Mouse (Mus musculus) hindbrain, postnatal 0 days (tissue): ENCODE data around the gene Masp1. TPM values are rescaled to one million over a fixed set of nuclear protein-coding genes. Genes with fewer than 3 reads are reported as not detected.

Experiments used
- ATAC-seq: fragments of 200-750 bp; cut with Nextera tagmentation; 2 replicates; pipeline ENCODE4 v1.8.0; 2017; ENCODE audit warnings: mild to moderate bottlenecking, moderate TSS enrichment, moderate library complexity
- DNase-seq: peaks from one replicate; pipeline ENCODE4 v3.0.0-alpha.2; 2015; ENCODE audit warnings: low spot score
- H3K27ac ChIP-seq: fragments of 300-500 bp; sonication (generic); 2 replicates; pipeline ENCODE4 v1.5.1; 2014; ENCODE audit warnings: mild to moderate bottlenecking
- H3K27me3 ChIP-seq: fragments of 300-500 bp; sonication (generic); 2 replicates; pipeline ENCODE4 v1.6.1; 2014; ENCODE audit warnings: low read length, mixed read lengths; ENCODE audit not compliant: insufficient read depth
- H3K36me3 ChIP-seq: fragments of 300-500 bp; sonication (generic); 2 replicates; pipeline ENCODE4 v1.6.1; 2014; ENCODE audit warnings: low read length, mixed read lengths; ENCODE audit not compliant: insufficient read depth
- H3K4me1 ChIP-seq: fragments of 300-500 bp; sonication (generic); 2 replicates; pipeline ENCODE4 v1.6.1; 2014; ENCODE audit warnings: antibody characterized with exemption, low read length, mixed read lengths; ENCODE audit not compliant: insufficient read depth
- H3K4me2 ChIP-seq: fragments of 300-500 bp; sonication (generic); 2 replicates; pipeline ENCODE4 v1.6.1; 2014; ENCODE audit warnings: low read depth, mild to moderate bottlenecking, low read length, moderate library complexity, mixed read lengths
- H3K4me3 ChIP-seq: fragments of 300-500 bp; sonication (generic); 2 replicates; pipeline ENCODE4 v1.5.1; 2014; ENCODE audit warnings: low read length
- H3K9ac ChIP-seq: fragments of 300-500 bp; sonication (generic); replicated peaks from 2 replicates; pipeline ENCODE4 v1.6.1; 2014; ENCODE audit warnings: mild to moderate bottlenecking, low read length, moderate library complexity, mixed read lengths
- H3K9me3 ChIP-seq: fragments of 300-500 bp; sonication (generic); 2 replicates; pipeline ENCODE4 v1.6.1; 2016; ENCODE audit warnings: low read length, mixed read lengths
- CTCF ChIP-seq: IDR thresholded peaks from 2 replicates; pipeline ENCODE4 v1.5.1; 2016; ENCODE audit warnings: antibody characterized with exemption, control low read depth, low read depth
- WGBS: fragments of 180-500 bp; shearing (Covaris S2); extraction: QIAGEN DNeasy Blood & Tissue Kit; methylation state at CpG from one replicate; pipeline ENCODE4 v1.1.7; 2014; 5-methylcytosine and 5-hydroxymethylcytosine counted together
- polyA plus RNA-seq: library from polyadenylated mRNA; unstranded; fragments of >200 nt; fragmentation: Nextera tagmentation; extraction: Ambion mirVana; gene quantifications from 2 replicates; pipeline ENCODE4 v1.2.1, GENCODE M21; 2015
- total RNA-seq: library from RNA; depleted of rRNA; stranded (reverse); fragments of >200 nt; gene quantifications from 2 replicates; pipeline ENCODE4 v1.2.3, GENCODE M21; 2014

Masp1 gene
- total and polyA plus RNA-seq, 2 experiments from 2014 or later: 21.9 to 34.8 TPM

DNA sequence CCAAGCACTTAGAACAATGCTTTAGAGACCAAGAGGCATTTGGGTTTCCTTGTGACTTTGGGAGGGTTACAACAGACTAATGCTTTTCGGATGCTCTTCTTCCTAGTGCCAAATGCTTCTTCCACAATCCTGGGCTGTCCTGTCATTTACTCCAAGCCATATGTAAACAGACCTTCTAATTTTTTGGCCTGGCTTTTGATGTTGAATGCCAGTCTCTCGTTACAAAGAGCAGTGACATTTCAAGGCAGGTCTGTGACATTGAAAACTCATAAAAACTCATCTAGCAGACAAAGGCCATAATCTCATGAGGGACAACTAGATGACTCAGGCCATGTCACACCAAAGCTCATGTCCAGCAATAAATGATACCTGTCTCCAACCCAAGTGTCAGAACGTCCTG, 48.6 kb downstream of the Masp1 start:
- H3K9me3 ChIP-seq: no peaks in the 10 kb centered on the region
- DNase-seq (no peak), ATAC-seq (no peak)
- H3K4me1 ChIP-seq: no peaks in the 10 kb centered on the region
- no peaks in the 10 kb centered on the region for H3K27me3 ChIP-seq
- no peaks in the 10 kb centered on the region for H3K36me3 ChIP-seq
- 65% methylated on average over 3 of the region's 3 CpGs for WGBS
- H3K9ac ChIP-seq: no peak overlapping the region
- no peak overlapping the region for H3K4me3 ChIP-seq
- H3K4me2 ChIP-seq: no peak overlapping the region
- no peak for TF ChIP-seq CTCF
- no peak overlapping the region for H3K27ac ChIP-seq

GRCm38 (mm10) chr16:23471551-23471950, 49.1 kb downstream of the Masp1 start:
- TF ChIP-seq CTCF: no peak
- H3K27me3 ChIP-seq: no peaks in the 10 kb centered on the region
- no peaks in the 10 kb centered on the region for H3K4me1 ChIP-seq
- 94% methylated on average over 6 of the region's 6 CpGs for WGBS
- H3K27ac ChIP-seq: no peak overlapping the region
- no peak overlapping the region for H3K4me3 ChIP-seq
- no peak for DNase-seq
- no peak overlapping the region for H3K9ac ChIP-seq
- no peak overlapping the region for H3K4me2 ChIP-seq
- no peaks in the 10 kb centered on the region for H3K36me3 ChIP-seq
- ATAC-seq: no peak
- H3K9me3 ChIP-seq: no peaks in the 10 kb centered on the region

- no peaks in the 10 kb centered on the region for H3K27me3 ChIP-seq
- no peaks in the 10 kb centered on the region for H3K36me3 ChIP-seq
- no peak for TF ChIP-seq CTCF
- no peak for DNase-seq
- no peak overlapping the region for H3K4me2 ChIP-seq
- H3K9ac ChIP-seq: no peak overlapping the region
- H3K4me3 ChIP-seq: no peak overlapping the region
- WGBS: 89% methylated on average over 4 of the region's 4 CpGs
- H3K4me1 ChIP-seq: no peaks in the 10 kb centered on the region
- ATAC-seq: no peak
- H3K9me3 ChIP-seq: no peaks in the 10 kb centered on the region
- H3K27ac ChIP-seq: no peak overlapping the region
These were observed 56.8 kb downstream of the Masp1 start for GRCm38 (mm10) chr16:23463671-23464347.

- H3K4me2 ChIP-seq: no peak overlapping the region
- H3K4me1 ChIP-seq: no peaks in the 10 kb centered on the region
- 35% methylated on average over 7 of the region's 7 CpGs for WGBS
- H3K27me3 ChIP-seq: no peaks in the 10 kb centered on the region
- no peak for ATAC-seq
- no peak for TF ChIP-seq CTCF
- DNase-seq: no peak
- H3K27ac ChIP-seq: no peak overlapping the region
- no peak overlapping the region for H3K4me3 ChIP-seq
- H3K36me3 ChIP-seq: no peaks in the 10 kb centered on the region
- no peaks in the 10 kb centered on the region for H3K9me3 ChIP-seq
- H3K9ac ChIP-seq: no peak overlapping the region
These were observed 61.6 kb downstream of the Masp1 start for GRCm38 (mm10) chr16:23458906-23459588.

GRCm38 (mm10) chr16:23457338-23457737, 63.3 kb downstream of the Masp1 start:
- Histone ChIP-seq H3K27me3 (no peaks in the 10 kb centered on the region), H3K4me2 (no peak overlapping the region), H3K36me3 (no peaks in the 10 kb centered on the region), H3K4me3 (no peak overlapping the region), H3K9ac (no peak overlapping the region), H3K4me1 (no peaks in the 10 kb centered on the region), H3K9me3 (no peaks in the 10 kb centered on the region), H3K27ac (no peak overlapping the region)
- WGBS: 94% methylated on average over 5 of the region's 5 CpGs
- no peak for TF ChIP-seq CTCF
- ATAC-seq: no peak
- DNase-seq: no peak

DNA sequence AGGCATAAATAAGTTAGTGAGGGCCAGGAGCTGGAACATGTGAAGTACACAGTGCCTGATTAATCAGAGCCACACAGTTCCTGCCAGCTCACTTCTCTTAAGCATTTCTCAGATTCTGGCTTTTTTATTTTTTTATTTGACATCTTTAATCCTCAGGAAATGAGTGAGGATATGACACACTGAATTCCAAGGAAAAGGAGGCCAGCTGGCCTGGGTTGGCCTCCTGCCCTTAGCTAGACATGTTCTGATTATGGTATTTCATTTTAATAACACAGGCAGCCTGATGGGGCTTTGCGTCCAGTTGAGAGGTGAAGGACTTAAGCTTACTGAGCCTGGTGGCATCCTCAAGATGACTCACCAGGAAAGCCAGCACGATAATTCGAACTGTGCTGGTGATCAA, 64.1 kb downstream of the Masp1 start:
- no peak overlapping the region for H3K9ac ChIP-seq
- no peaks in the 10 kb centered on the region for H3K4me1 ChIP-seq
- no peak overlapping the region for H3K4me2 ChIP-seq
- H3K9me3 ChIP-seq: no peaks in the 10 kb centered on the region
- 75% methylated on average over 3 of the region's 3 CpGs for WGBS
- H3K4me3 ChIP-seq: no peak overlapping the region
- DNase-seq (no peak), ATAC-seq (no peak)
- no peak overlapping the region for H3K27ac ChIP-seq
- H3K36me3 ChIP-seq: no peaks in the 10 kb centered on the region
- no peak for TF ChIP-seq CTCF
- no peaks in the 10 kb centered on the region for H3K27me3 ChIP-seq

GRCm38 (mm10) chr16:23454376-23454775, 66.2 kb downstream of the Masp1 start:
- H3K27ac ChIP-seq: no peak overlapping the region
- no peak for DNase-seq

More at GRCm38 (mm10) chr16:23454376-23454775, 66.2 kb downstream of the Masp1 start:
- no peaks in the 10 kb centered on the region for H3K9me3 ChIP-seq
- 51% methylated on average over 6 of the region's 6 CpGs for WGBS
- TF ChIP-seq CTCF: no peak
- H3K4me2 ChIP-seq: no peak overlapping the region
- no peak overlapping the region for H3K9ac ChIP-seq
- no peak for ATAC-seq
- no peaks in the 10 kb centered on the region for H3K4me1 ChIP-seq
- no peak overlapping the region for H3K4me3 ChIP-seq
- no peaks in the 10 kb centered on the region for H3K27me3 ChIP-seq
- no peaks in the 10 kb centered on the region for H3K36me3 ChIP-seq
